Mouse (Mus musculus) CD8-positive naive resting alpha-beta T cell, adult 57 days (primary cell): ENCODE data around the gene Uqcrc2. TPM values are rescaled to one million over a fixed set of nuclear protein-coding genes. Genes with fewer than 3 reads are reported as not detected.

Experiments
- total RNA-seq: library from RNA; stranded (reverse); gene quantifications from one replicate; pipeline ENCODE4 v1.2.4, GENCODE M21; 2023

Gene Uqcrc2
- 83.0 TPM for total RNA-seq

DNA sequence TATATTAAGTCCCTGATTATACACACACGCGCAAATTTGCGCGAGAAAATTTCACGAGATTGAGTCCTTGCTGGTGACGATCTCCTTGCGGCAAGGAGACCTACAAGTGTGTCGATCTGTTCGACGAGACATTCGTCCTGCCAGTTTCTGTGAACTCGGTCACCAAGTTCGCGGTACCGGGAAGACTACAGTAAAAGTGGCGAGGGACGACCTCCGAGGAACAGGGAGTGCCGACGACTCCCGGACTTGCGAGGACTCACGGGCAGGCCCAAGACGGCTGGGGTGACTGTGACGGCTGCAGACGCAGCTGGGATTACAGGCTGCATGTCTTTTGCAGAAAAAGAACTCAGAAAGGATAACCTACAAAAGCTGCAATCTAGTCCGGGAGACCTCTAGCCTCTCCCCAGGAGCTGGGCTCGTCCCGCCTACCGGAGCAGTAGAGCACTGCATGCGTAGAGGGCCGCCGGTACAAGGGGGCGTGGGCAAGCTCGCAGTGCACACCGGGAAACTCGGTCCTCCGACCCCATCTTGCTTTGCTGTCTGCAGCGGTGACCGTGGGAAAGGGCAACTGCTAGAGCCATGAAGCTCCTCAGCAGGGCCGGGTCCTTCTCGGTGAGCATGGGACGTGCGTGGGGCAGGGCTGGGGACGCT is at the start of gene Uqcrc2:
Uqcrc2 (plus strand) TSS at position 466 of the 651 bp plus-strand sequence.

DNA sequence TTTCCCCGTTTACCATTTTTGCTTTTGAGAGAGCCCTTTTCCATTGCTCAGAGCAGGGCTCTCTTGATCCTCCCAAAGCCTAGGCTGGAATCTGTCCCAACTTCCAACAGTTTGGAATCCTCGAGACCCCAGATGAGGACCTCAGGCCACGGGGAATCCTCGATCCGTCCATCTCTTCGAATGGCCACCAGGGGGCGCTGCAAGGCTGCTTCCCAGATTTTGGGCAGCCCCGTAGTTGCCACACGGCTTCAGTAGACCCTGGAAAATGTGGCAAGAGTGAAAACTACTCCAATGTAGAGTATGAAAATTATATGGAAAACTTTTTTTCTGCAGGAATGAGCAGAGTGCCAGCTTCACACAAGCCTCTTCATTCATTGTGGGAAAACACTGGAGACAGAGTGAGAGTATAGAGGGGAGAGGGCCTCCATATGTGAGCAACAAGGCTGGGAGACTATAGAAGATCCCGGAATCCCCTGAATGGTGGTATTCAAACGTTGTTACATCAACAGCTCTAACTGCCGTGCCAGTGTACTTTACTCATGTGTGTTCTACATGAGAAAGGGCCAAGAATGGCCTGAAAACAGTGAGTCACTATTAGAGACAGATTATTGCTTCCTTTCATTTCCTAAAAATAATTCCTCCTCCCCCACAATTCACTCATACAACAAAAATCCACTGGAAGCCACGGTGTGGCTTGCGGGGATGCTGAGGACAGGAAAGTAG is 35.3 kb downstream of the Uqcrc2 start, which contains the start of gene Pdzd9:
Pdzd9 (minus strand) TSS at position 191 of the 723 bp plus-strand sequence.

DNA sequence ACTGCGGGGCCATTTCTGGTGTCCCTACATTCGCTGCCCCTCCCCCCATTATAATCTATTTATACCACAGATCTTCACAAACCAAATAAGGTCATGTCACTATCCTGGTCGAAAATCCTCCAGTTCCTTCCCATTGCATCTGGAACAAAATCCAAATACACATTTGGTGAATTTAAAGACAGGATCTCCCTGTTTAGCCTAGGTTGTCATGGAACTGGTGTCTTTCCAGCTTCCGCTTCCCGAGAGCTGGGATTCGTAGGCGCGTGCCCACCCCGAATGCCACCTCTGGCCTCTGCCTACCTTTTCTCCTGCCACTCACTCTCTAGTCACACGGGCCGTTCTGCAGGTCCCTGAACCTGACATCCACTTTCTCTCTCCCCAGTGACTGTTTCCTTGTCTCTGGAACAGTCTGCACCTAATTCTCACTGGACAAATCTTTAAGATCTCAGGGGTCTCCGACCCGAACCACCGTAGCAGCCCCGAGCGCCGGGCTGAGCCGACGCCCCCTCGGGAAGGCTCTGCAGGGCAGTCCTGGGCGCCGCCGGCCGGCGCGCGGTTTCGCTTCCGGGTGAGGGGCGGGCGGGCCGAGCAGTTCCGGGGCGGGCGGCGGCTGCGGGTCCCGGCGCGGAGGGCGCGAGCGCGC is 42.1 kb downstream of the Uqcrc2 start, which contains the start of gene Mosmo:
Mosmo (plus strand) TSS at position 618 of the 643 bp plus-strand sequence.

Other genes with a start within 250 kb of the Uqcrc2 start
- not detected for gene Abca16, start 225.5 kb upstream of the Uqcrc2 start, total RNA-seq
- not detected for gene Pdzd9, start 35.2 kb downstream of the Uqcrc2 start, total RNA-seq
- 16.1 TPM for gene Mosmo, start 42.4 kb downstream of the Uqcrc2 start, total RNA-seq
- not detected for gene Vwa3a, start 104.1 kb downstream of the Uqcrc2 start, total RNA-seq
- not detected for gene Gm5737, start 177.2 kb downstream of the Uqcrc2 start, total RNA-seq
- gene Eef2k, start 207.7 kb downstream of the Uqcrc2 start, total RNA-seq: 12.8 TPM